Mouse (Mus musculus): ENCODE measurements around the gene Zdhhc22. TPM values are rescaled to one million over a fixed set of nuclear protein-coding genes. Genes with fewer than 3 reads are reported as not detected.
A peak's percentile ranks its signal among the peaks of the same experiment; 100 is the strongest.

The Zdhhc22 gene
- polyA plus RNA-seq, 1 experiment from 2014 or later = 6.0 TPM

DNA sequence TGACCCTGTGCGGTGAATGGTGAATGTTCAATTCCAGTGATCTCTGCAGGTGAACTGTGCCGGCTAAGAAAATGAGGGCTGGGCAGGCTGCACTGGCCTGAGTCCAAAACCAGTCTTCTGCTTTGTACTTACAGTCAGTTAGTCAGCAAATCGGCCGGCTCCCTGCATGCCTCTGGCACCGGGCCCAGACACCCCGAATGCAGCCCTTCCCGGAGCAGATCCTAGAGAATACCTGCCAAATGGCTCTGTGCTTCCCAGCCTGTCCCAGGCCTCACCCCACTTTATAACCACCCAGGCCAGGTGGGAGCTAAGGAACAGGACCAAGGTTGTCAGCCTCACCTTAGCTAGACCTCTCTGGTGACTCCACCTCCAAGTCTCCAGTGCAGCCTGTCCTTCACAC lies 17.0 kb downstream of the Zdhhc22 start:
- no peak overlapping the region for H3K4me3 ChIP-seq (replicated peaks)
- 56% methylated on average over 7 of the region's 7 CpGs for WGBS
- ATAC-seq = no peak
- H3K9me3 ChIP-seq = no peaks in the 10 kb centered on the region
- no peak overlapping the region for H3K4me2 ChIP-seq (replicated peaks)
- peak overlapping the region; percentile 56 for H3K27ac ChIP-seq
- H3K36me3 ChIP-seq = no peaks in the 10 kb centered on the region
- peaks cover 45% of the 10 kb centered on the region for H3K4me1 ChIP-seq (replicated peaks)
- H3K27me3 ChIP-seq = peaks cover 12% of the 10 kb centered on the region
- H3K9ac ChIP-seq (replicated peaks) = no peak overlapping the region

DNA sequence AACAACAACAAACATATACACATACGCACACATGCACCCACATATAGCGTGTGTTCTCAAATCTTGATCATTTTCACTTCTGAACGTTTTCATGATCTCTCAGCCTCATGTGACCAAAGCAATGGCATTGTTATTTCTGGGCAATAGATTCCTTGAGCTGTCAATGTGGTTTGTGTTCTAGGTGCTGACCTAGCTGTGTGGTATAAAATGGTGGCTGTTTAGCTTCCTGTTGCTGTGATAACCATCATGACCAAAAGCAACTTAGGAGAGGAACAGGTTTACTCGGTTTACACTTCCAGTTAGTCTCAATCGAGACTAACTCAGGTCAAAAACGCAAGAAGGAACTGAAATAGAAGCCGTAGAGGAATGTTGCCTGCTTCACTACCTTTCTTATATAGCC lies 19.1 kb downstream of the Zdhhc22 start:
- H3K27ac ChIP-seq = no peak overlapping the region
- H3K4me2 ChIP-seq (replicated peaks) = no peak overlapping the region
- H3K9ac ChIP-seq (replicated peaks) = no peak overlapping the region
- peaks cover 4% of the 10 kb centered on the region; the same call in 1 of the 2 replicates for H3K27me3 ChIP-seq
- no peaks in the 10 kb centered on the region for H3K36me3 ChIP-seq
- peaks cover 39% of the 10 kb centered on the region for H3K4me1 ChIP-seq (replicated peaks)
- no peaks in the 10 kb centered on the region for H3K9me3 ChIP-seq
- no peak overlapping the region for H3K4me3 ChIP-seq (replicated peaks)
- no peak for ATAC-seq
- 92% methylated on average over 7 of the region's 7 CpGs for WGBS

DNA sequence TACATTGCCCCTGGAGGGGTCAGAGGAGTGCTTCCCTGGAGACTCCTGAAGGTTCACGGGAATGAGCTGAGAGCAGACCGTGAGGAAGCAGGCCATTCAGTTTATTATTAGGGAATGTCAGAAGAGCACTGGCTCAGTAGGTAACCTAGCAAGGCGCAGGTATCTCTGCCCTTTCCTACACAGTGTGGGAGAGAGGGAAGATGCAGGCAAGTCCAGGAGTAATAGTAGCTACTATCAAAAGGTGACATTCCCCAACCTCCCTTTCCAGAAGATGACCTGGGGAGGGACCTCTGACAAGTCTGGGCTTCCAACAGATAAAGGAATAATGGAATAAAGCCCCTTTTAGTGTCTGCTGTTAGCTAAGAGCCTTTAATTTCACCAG lies 21.0 kb downstream of the Zdhhc22 start:
- Histone ChIP-seq H3K9me3 (no peaks in the 10 kb centered on the region), H3K27ac (no peak overlapping the region), H3K4me2 (replicated peaks) (no peak overlapping the region), H3K9ac (replicated peaks) (no peak overlapping the region), H3K4me3 (replicated peaks) (no peak overlapping the region), H3K4me1 (replicated peaks) (peaks cover 25% of the 10 kb centered on the region), H3K36me3 (peaks cover 13% of the 10 kb centered on the region), H3K27me3 (no peaks in the 10 kb centered on the region)
- WGBS = 54% methylated on average over 3 of the region's 3 CpGs
- no peak for ATAC-seq

DNA sequence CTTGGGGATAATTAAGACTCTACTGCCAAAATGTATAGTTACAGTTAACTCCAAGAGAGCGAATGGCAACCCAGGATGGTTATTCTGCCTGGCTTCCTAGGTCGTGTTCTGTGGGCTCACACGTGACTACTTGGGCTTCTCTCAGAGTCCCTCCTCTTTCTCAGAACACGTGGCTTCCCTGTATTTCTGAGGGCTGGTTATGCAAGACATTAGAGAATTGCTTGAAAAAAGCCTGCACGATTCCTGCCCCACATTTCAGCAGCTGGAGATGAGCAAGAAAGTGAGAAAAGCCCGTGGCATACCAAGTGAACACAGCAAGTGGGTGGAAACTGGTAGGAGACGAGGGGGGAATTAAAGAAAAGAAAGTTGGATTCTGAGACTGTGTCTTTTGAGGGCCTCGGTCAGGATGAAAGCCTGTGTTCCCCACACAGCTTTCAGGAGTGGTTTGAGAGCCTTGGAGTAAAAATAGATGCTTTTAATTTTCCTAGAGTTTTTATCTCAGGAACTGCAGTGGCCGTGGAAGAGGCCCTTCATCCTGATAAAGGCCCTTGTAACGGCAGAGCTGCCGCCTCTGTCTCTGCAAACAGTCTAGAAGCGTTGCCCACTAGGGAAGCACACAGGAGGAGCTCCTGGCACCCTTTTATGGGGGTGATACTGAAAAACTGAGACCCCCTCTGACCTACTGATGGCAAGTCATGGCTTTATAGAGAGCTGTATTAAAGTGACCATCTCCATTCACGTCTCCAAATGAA lies 21.6 kb downstream of the Zdhhc22 start:
- Histone ChIP-seq H3K36me3 (peaks cover 16% of the 10 kb centered on the region), H3K4me1 (replicated peaks) (peaks cover 19% of the 10 kb centered on the region), H3K4me2 (replicated peaks) (no peak overlapping the region), H3K27me3 (no peaks in the 10 kb centered on the region), H3K9ac (replicated peaks) (no peak overlapping the region), H3K4me3 (replicated peaks) (no peak overlapping the region), H3K9me3 (no peaks in the 10 kb centered on the region), H3K27ac (0 out of 2 replicates have a peak overlapping the region, but pooled peaks have one; percentile 25)
- WGBS = 66% methylated on average over 13 of the region's 13 CpGs
- no peak for ATAC-seq

DNA sequence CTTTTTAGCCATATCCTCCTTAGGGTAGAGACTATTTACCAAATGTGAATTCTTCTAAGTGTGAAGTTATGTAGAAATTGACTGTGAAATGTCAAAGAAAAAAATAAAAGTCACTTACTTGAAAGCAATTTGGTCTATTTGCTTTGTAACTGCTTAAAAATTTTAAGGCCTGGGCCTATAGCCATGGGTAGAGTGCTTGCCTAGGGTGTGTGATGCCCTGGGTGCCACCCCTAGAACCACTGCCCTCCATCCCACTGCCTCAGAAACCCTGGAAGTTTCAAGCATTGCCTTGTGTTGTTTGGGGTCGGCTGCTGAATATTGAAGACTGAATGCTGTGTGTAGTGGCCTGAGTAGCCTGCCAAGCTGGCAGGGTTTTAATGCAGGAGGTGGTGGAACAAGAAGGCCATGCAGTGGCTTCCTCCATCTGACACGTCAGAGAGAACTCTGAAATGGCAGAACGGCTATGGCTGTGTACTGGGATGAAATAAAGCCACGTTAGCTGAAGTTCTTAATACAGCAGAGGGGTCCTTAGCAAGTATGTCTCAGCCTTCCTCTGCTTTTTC lies 24.9 kb downstream of the Zdhhc22 start:
- H3K27ac ChIP-seq = no peak overlapping the region
- H3K4me1 ChIP-seq (replicated peaks) = peaks cover 10% of the 10 kb centered on the region
- no peak for ATAC-seq
- H3K9ac ChIP-seq (replicated peaks) = no peak overlapping the region
- WGBS = 92% methylated on average over 4 of the region's 4 CpGs
- no peaks in the 10 kb centered on the region for H3K27me3 ChIP-seq
- peaks cover 48% of the 10 kb centered on the region for H3K36me3 ChIP-seq
- H3K4me2 ChIP-seq (replicated peaks) = no peak overlapping the region
- H3K9me3 ChIP-seq = no peaks in the 10 kb centered on the region
- H3K4me3 ChIP-seq (replicated peaks) = no peak overlapping the region

DNA sequence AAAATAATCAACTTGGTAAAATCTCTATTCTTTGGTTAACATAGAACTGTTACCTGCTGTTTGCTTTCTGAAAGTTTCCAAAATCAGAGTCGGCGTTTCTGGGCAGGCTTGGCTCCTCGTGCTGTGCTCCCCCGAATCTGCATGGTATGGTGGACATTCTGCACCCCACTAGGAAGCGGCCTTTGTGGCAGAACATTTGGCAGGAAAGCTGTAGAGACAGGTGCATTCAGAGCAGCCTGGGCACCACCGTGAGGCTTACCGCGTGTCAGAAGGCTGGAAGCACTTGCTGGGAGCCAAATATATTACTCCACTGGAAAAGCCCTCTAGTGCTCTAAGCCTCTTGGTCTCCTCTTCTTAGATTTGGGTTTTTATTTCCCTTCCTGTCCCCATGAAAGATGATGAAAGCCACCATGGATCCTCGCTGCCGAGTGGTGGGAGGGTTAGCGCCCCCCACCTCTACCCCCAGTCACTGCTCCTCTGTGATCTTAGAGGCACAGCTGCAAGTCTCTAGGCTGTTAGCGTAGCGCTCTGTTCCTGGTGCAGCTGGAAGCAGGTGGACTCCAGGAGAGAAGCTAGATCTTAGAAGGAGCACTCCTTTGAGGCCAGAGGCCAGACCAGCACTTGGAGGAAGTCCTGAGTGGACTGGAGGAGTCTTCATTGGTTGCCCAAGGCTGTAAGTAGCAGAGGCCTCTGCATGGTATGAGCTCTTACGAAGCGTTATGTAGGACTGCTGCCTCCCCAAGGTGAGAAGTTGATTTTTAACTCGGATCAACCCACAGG lies 25.8 kb downstream of the Zdhhc22 start:
- no peaks in the 10 kb centered on the region for H3K9me3 ChIP-seq
- no peak for ATAC-seq
- H3K9ac ChIP-seq (replicated peaks) = no peak overlapping the region
- H3K36me3 ChIP-seq = peaks cover 57% of the 10 kb centered on the region
- peaks cover 10% of the 10 kb centered on the region for H3K4me1 ChIP-seq (replicated peaks)
- H3K27ac ChIP-seq = no peak overlapping the region
- H3K27me3 ChIP-seq = no peaks in the 10 kb centered on the region
- WGBS = 93% methylated on average over 16 of the region's 16 CpGs
- no peak overlapping the region for H3K4me2 ChIP-seq (replicated peaks)
- no peak overlapping the region for H3K4me3 ChIP-seq (replicated peaks)

DNA sequence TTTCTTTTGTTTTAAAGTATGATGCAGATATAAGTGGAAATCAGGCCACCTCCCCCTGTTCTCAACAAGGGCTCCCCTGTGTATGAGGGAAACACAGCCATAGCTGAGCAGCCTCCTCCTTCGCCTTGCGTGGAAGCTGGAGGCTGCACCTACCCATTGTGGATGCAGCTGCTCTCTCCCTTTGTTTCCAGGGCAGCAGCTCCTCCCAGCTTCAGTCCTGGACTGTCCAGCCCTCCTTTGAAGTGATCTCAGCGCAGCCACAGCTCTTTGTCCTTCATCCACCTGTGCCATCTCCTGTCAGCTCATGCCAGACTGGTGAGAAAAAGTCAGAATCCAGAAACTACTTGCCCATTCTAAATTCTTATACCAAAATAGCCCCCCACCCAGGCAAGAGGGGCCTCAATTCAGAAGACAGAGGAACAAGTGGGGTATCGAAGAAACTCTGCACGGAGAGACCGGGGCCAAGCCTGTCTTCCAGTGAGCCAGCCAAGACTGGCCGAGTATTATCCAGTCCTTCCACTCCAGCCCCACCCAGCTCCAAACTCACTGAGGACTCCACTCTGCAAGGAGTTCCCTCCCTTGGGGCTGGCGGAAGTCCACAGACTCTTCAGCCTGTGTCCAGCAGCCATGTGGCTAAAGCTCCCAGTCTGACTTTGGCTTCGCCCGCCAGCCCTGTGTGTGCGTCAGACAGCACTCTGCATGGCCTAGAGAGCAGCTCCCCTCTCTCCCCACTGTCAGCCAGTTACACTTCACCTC lies 28.5 kb downstream of the Zdhhc22 start:
- no peaks in the 10 kb centered on the region for H3K27me3 ChIP-seq
- H3K27ac ChIP-seq = no peak overlapping the region
- WGBS = 72% methylated on average over 11 of the region's 11 CpGs
- H3K9me3 ChIP-seq = no peaks in the 10 kb centered on the region
- H3K4me1 ChIP-seq (replicated peaks) = no peaks in the 10 kb centered on the region
- H3K4me2 ChIP-seq (replicated peaks) = no peak overlapping the region
- H3K36me3 ChIP-seq = peaks cover 80% of the 10 kb centered on the region
- no peak overlapping the region for H3K9ac ChIP-seq (replicated peaks)
- H3K4me3 ChIP-seq (replicated peaks) = no peak overlapping the region
- no peak; the same call in 1 of the 2 replicates for ATAC-seq

DNA sequence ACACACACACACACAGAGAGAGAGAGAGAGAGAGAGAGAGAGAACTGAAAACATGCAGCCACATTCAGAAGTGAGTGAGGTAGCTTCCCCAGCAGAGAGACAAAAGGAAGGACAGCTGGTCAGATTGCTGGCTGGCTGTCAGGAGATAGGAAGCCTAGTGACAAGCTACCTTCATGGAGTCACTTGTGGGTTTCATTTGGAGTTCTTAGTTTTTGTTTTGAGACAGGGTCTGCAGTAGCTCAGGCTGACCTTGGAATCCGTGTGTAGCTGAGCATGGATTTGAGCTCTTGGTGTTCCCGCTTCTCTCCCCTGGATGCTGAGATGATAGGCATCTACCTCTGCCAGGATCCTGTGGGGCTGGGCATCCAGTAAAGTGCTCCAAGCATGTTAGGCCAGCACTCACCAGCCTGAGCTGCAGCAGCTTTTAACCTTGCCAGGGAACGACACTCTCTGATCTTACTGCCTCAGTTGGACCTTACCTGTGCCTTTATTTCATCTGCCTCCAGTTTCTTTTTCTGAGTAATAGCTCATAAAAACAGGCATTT lies 29.4 kb downstream of the Zdhhc22 start:
- no peaks in the 10 kb centered on the region for H3K9me3 ChIP-seq
- 84% methylated on average over 3 of the region's 3 CpGs for WGBS
- no peaks in the 10 kb centered on the region for H3K27me3 ChIP-seq
- no peak overlapping the region for H3K4me2 ChIP-seq (replicated peaks)
- H3K4me3 ChIP-seq (replicated peaks) = no peak overlapping the region
- H3K27ac ChIP-seq = no peak overlapping the region
- H3K4me1 ChIP-seq (replicated peaks) = no peaks in the 10 kb centered on the region
- peaks cover 89% of the 10 kb centered on the region for H3K36me3 ChIP-seq
- H3K9ac ChIP-seq (replicated peaks) = no peak overlapping the region
- no peak for ATAC-seq

DNA sequence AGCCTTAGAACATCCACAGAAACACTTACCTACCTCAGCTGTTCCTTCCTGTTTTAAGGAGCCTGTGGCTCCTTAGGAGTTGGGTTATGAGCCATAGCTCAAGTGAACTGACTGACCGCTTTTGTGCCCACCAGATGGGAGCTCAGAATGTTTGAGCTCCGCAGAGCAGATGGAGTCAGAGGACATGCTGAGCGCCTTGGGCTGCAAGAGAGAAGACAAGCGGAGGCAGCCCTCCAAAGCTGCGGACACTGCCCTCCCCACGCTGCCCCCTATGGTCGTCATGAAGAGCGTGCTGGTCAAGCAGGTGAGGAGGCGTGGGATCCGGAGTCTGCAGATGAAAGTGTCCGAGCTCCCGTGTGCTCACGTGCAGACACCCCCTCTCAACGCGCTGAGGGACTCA lies 30.1 kb downstream of the Zdhhc22 start:
- H3K4me2 ChIP-seq (replicated peaks) = no peak overlapping the region
- H3K4me3 ChIP-seq (replicated peaks) = no peak overlapping the region
- no peak overlapping the region for H3K27ac ChIP-seq
- no peaks in the 10 kb centered on the region for H3K9me3 ChIP-seq
- WGBS = 91% methylated on average over 15 of the region's 15 CpGs
- H3K36me3 ChIP-seq = peaks cover 92% of the 10 kb centered on the region
- H3K27me3 ChIP-seq = no peaks in the 10 kb centered on the region
- no peak for ATAC-seq
- H3K9ac ChIP-seq (replicated peaks) = no peak overlapping the region
- H3K4me1 ChIP-seq (replicated peaks) = no peaks in the 10 kb centered on the region

DNA sequence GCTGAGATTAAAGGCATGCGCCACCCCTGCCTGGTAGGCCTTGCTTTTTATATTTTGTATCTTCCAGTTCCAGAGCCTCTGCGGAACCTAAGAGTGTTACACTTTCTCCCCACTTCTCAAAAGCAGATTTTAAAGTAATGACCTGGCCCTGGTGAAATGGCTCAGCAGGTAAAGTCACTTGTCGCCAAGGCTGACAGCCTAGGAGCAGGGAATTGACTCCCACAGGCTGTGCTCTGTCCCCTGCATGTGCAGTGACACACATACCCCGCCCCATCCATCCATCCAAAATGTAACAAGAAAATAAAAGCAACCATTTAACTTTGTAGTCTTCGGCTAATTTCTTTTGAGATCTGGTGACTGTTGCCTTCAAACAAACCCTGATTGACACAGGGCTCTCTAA lies 30.6 kb downstream of the Zdhhc22 start:
- H3K9me3 ChIP-seq = no peaks in the 10 kb centered on the region
- H3K4me2 ChIP-seq (replicated peaks) = no peak overlapping the region
- no peaks in the 10 kb centered on the region for H3K4me1 ChIP-seq (replicated peaks)
- H3K27ac ChIP-seq = no peak overlapping the region
- H3K36me3 ChIP-seq = peaks cover 91% of the 10 kb centered on the region
- H3K4me3 ChIP-seq (replicated peaks) = no peak overlapping the region
- no peak overlapping the region for H3K9ac ChIP-seq (replicated peaks)
- WGBS = 97% methylated on average over 5 of the region's 5 CpGs
- H3K27me3 ChIP-seq = no peaks in the 10 kb centered on the region
- ATAC-seq = no peak

DNA sequence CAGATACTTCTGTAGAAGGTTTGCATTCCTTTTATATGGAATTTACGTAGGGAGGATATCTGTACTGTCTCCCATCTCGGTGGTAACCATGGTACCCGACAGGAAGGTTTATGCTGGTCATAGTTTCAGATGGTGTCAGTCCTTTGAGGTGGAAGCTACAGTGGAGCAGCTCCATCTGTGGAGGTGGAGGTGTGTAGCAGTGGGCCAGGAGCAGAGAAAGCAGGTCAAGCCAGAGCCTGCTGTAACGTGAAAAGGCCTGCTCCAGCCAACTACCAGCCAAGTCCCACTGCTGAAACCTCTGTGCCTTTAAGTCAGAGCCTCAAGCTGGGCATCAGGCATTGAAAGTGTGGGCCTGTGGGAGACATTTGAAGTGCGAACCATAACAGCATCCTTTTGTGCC lies 31.7 kb downstream of the Zdhhc22 start:
- Histone ChIP-seq H3K4me3 (replicated peaks) (no peak overlapping the region), H3K27me3 (no peaks in the 10 kb centered on the region), H3K9me3 (no peaks in the 10 kb centered on the region), H3K4me1 (replicated peaks) (no peaks in the 10 kb centered on the region), H3K36me3 (peaks cover 90% of the 10 kb centered on the region), H3K27ac (no peak overlapping the region), H3K9ac (replicated peaks) (no peak overlapping the region), H3K4me2 (replicated peaks) (no peak overlapping the region)
- ATAC-seq = no peak
- 92% methylated on average over 5 of the region's 5 CpGs for WGBS

All from midbrain, embryonic 13.5 days (tissue).